Mouse (Mus musculus) heart, embryonic 12.5 days (tissue): ENCODE data around the gene Wdr92. TPM values are rescaled to one million over a fixed set of nuclear protein-coding genes. Genes with fewer than 3 reads are reported as not detected.

ENCODE experiments used
- ATAC-seq: fragments of 200-750 bp; cut with Nextera tagmentation; 2 replicates; pipeline ENCODE4 v1.8.0; 2017; ENCODE audit warnings: moderate TSS enrichment, moderate library complexity; ENCODE audit not compliant: insufficient number of reproducible peaks, low FRiP score
- H3K27ac ChIP-seq: fragments of 300-500 bp; sonication (generic); 2 replicates; pipeline ENCODE4 v1.5.1; 2016; ENCODE audit warnings: mild to moderate bottlenecking, moderate library complexity; ENCODE audit not compliant: poor library complexity, severe bottlenecking
- H3K27me3 ChIP-seq: fragments of 300-500 bp; sonication (generic); replicated peaks from 2 replicates; pipeline ENCODE4 v1.6.1; 2016; ENCODE audit warnings: mild to moderate bottlenecking, moderate library complexity
- H3K36me3 ChIP-seq: fragments of 300-500 bp; sonication (generic); 2 replicates; pipeline ENCODE4 v1.6.1; 2016; ENCODE audit warnings: mild to moderate bottlenecking, moderate library complexity
- H3K4me1 ChIP-seq: fragments of 300-500 bp; sonication (generic); replicated peaks from 2 replicates; pipeline ENCODE4 v1.6.1; 2016; ENCODE audit warnings: mild to moderate bottlenecking
- H3K4me2 ChIP-seq: fragments of 300-500 bp; sonication (generic); 2 replicates; pipeline ENCODE4 v1.6.1; 2016; ENCODE audit warnings: mild to moderate bottlenecking, moderate library complexity
- H3K4me3 ChIP-seq: fragments of 300-500 bp; sonication (generic); 2 replicates; pipeline ENCODE4 v1.5.1; 2016; ENCODE audit warnings: mild to moderate bottlenecking
- H3K9ac ChIP-seq: fragments of 300-500 bp; sonication (generic); 2 replicates; pipeline ENCODE4 v1.6.1; 2016; ENCODE audit warnings: mild to moderate bottlenecking, moderate library complexity
- H3K9me3 ChIP-seq: fragments of 300-500 bp; sonication (generic); replicated peaks from 2 replicates; pipeline ENCODE4 v1.6.1; 2016; ENCODE audit warnings: mild to moderate bottlenecking, moderate library complexity
- whole genome bisulfite sequencing: fragments of 180-500 bp; shearing (Covaris S2); methylation state at CpG from one replicate; pipeline ENCODE4 v1.1.7; 2016; 5-methylcytosine and 5-hydroxymethylcytosine counted together
- polyA plus RNA-seq: library from polyadenylated mRNA; unstranded; fragments of >200 nt; fragmentation: Nextera tagmentation; extraction: Ambion mirVana; gene quantifications from 2 replicates; pipeline ENCODE4 v1.2.1, GENCODE M21; 2016

The Wdr92 gene
- polyA plus RNA-seq, 1 experiment from 2014 or later: 21.9 TPM

DNA sequence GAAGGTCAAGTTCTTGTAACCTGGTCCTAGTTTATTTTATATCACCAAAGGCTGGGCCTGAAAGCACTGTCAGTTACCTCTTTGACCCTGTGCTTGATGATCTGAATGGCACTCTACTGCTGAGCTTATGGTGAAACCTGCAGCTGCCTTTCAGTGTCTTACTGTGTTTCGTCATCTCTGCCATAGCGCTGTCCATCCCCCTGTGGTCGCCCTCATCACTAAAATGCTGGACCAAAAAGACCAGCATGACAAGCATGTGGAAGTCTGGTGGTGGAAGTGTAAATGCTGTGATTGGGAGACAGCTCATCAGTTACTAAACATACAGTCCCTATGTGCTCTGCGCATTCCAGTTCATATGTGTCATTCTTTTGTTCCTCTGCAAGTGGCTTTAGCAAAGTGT is 9.6 kb upstream of the Wdr92 start:
- H3K36me3 ChIP-seq: peaks cover 9% of the 10 kb centered on the region; the same call in 1 of the 2 replicates
- H3K27ac ChIP-seq: no peak overlapping the region
- ATAC-seq: no peak
- no peak overlapping the region for H3K4me3 ChIP-seq
- H3K9me3 ChIP-seq: peaks cover 3% of the 10 kb centered on the region; the same call in 1 of the 2 replicates
- H3K4me1 ChIP-seq: peaks cover 24% of the 10 kb centered on the region
- no peak overlapping the region for H3K9ac ChIP-seq
- WGBS: 91% methylated on average over 4 of the region's 4 CpGs
- H3K27me3 ChIP-seq: no peaks in the 10 kb centered on the region
- H3K4me2 ChIP-seq: no peak overlapping the region

DNA sequence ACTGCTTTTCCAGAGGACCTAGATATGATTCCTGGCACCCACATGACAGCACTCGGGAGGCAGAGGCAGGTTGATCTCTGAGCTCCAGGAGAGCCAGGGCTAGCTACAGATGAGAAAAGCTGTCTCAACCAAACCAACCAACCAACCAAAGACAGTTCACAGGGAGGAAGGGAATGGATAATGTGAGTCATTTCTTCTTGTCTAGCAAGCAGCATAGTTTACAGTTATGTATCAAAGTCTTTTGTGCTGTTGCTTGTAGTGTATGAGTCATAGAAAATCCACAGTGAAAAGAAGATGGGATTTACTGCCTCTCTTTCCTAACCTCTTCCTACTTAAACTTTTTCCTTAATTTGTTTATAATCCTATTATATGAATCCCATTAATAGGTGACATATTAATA is 5.3 kb upstream of the Wdr92 start:
- no peak overlapping the region for H3K4me2 ChIP-seq
- H3K4me1 ChIP-seq: peaks cover 8% of the 10 kb centered on the region; the same call in 1 of the 2 replicates
- peaks cover 9% of the 10 kb centered on the region; the same call in 1 of the 2 replicates for H3K36me3 ChIP-seq
- no peak overlapping the region for H3K4me3 ChIP-seq
- H3K9ac ChIP-seq: no peak overlapping the region
- H3K27me3 ChIP-seq: no peaks in the 10 kb centered on the region
- H3K27ac ChIP-seq: no peak overlapping the region
- peaks cover 3% of the 10 kb centered on the region; the same call in 1 of the 2 replicates for H3K9me3 ChIP-seq
- ATAC-seq: no peak
- 92% methylated on average over 1 of the region's 1 CpGs for WGBS

DNA sequence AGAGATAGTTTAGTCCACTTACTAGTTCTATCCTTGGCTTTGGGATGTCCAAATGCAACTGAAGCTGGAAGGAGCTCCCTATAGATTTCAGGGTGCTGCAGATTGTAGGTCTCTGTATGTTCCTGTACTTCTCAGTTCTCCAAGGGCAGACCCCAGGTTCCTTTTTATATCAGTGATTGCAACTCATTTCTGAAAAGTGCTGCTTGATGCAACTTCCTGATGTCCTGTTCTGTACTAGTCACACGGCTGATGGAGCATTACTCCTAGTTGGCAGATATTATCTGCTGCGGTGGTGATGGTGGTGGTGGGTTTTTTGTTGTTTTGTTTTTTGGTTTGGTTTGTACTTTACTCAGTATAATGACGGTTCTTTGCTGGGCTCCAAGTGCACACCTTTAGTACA is 1.2 kb upstream of the Wdr92 start:
- Histone ChIP-seq H3K4me3 (no peak overlapping the region), H3K9ac (no peak overlapping the region), H3K4me2 (no peak overlapping the region), H3K27ac (no peak overlapping the region), H3K27me3 (no peaks in the 10 kb centered on the region), H3K9me3 (no peaks in the 10 kb centered on the region), H3K36me3 (peaks cover 8% of the 10 kb centered on the region), H3K4me1 (no peaks in the 10 kb centered on the region)
- WGBS: 77% methylated on average over 3 of the region's 3 CpGs
- ATAC-seq: no peak

DNA sequence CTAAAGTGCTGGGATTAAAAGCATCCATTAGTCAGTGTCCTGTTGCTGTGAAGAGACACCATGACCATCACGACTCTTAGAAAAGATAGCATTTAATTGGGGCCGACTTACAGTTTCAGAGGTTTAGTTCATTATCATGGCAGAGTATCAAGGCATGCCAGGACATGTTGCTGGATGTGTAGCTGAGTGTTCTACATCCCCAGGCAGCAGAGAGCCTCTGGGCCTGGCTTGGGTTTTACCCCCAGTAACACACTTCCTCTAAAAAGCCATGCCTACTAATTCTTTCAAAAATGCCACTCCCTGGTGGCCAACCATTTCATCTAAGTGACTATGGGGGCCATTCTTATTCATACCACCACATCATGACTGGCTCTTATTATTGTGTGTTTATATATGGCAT is 1.3 kb downstream of the Wdr92 start:
- Histone ChIP-seq H3K27ac (no peak overlapping the region), H3K9me3 (no peaks in the 10 kb centered on the region), H3K36me3 (peaks cover 8% of the 10 kb centered on the region), H3K9ac (no peak overlapping the region), H3K4me3 (no peak overlapping the region), H3K4me1 (no peaks in the 10 kb centered on the region), H3K27me3 (no peaks in the 10 kb centered on the region), H3K4me2 (no peak overlapping the region)
- WGBS: 88% methylated on average over 2 of the region's 2 CpGs
- ATAC-seq: no peak

DNA sequence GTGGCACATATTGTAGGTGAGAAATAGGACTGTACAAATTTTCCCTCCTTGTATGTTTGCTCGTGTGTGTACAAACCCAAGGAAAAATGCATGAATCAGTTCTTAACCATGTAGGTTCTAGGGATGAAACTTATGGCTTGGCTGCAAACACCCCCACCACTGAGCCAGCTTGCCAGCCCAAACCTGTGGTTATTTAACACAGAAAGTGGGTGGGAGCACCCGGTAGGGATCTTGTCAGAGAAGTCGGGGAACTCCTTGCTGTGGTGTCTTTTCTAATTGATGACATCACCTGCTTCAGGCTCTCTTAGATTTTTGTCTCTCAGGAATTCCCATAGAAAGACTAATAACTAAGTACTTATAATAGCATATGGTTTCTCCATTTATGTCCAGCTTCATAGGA is 5.7 kb downstream of the Wdr92 start:
- no peak for ATAC-seq
- 83% methylated on average over 3 of the region's 3 CpGs for WGBS
- Histone ChIP-seq H3K27ac (no peak overlapping the region), H3K36me3 (peaks cover 8% of the 10 kb centered on the region), H3K9ac (no peak overlapping the region), H3K4me3 (no peak overlapping the region), H3K4me2 (no peak overlapping the region), H3K9me3 (no peaks in the 10 kb centered on the region), H3K4me1 (0 out of 2 replicates have a peak, but pooled peaks cover 2% of the 10 kb centered on the region), H3K27me3 (no peaks in the 10 kb centered on the region)

DNA sequence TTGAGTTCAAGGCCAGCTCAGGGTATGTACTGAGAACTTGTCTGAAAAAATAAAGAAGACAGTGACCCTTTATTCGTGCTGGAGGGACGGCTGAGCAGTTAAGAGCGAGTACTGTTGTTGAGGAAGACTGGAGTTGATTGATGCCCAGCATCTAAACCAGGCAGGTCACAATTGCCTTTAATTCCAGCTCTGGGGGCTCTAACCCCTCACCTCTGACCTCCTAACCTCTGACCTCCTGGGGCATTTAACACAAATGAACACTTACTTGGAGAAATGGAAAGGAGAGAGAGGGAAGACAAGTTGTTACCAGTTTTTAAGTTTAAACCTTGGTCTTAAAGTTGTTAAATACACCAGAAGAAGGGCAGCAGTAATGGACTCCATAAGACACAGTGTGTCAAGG is 6.9 kb downstream of the Wdr92 start:
- H3K4me3 ChIP-seq: no peak overlapping the region
- H3K27me3 ChIP-seq: no peaks in the 10 kb centered on the region
- H3K9ac ChIP-seq: no peak overlapping the region
- 75% methylated on average over 3 of the region's 3 CpGs for WGBS
- no peaks in the 10 kb centered on the region for H3K9me3 ChIP-seq
- no peaks in the 10 kb centered on the region; the same call in 1 of the 2 replicates for H3K36me3 ChIP-seq
- ATAC-seq: no peak
- H3K4me1 ChIP-seq: 0 out of 2 replicates have a peak, but pooled peaks cover 2% of the 10 kb centered on the region
- no peak overlapping the region for H3K27ac ChIP-seq
- H3K4me2 ChIP-seq: no peak overlapping the region

DNA sequence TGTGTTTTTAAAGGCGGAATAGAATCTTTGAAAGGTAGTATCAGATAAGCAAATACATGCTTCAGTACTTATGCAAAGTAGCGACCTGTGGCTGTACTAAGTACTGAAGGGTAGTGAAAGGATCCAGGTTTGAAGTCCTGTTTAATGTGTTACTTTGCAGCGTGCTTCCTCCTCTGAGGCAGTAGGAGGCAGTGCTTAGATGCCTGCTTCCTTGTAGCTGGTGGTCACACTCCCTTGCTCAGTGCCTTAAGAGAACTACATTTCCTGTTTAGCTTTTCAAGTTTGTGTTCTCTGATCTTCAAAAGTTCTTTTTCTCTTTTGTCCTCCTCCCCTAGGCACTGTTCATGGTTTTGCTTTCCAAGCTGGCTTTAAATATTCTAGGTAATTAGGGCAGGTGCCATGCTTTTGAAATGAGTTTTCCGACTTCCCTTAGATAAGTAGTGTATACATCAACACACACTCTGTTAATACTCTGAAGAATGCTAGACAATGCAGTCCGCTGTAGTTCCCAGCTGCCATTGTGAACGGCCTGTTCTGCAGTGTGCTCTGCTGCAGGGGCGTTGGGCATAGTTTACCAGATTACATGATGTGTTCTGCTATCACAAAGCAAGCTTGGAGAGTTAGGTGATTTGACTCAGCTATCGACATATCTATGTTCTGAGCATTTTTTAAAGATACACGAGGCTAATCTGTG is 10.4 kb downstream of the Wdr92 start:
- 70% methylated on average over 9 of the region's 9 CpGs for WGBS
- Histone ChIP-seq H3K9me3 (no peaks in the 10 kb centered on the region), H3K4me3 (no peak overlapping the region), H3K4me1 (0 out of 2 replicates have a peak, but pooled peaks cover 2% of the 10 kb centered on the region), H3K36me3 (peaks cover 28% of the 10 kb centered on the region), H3K27me3 (no peaks in the 10 kb centered on the region), H3K27ac (no peak overlapping the region), H3K9ac (no peak overlapping the region), H3K4me2 (no peak overlapping the region)
- no peak for ATAC-seq

DNA sequence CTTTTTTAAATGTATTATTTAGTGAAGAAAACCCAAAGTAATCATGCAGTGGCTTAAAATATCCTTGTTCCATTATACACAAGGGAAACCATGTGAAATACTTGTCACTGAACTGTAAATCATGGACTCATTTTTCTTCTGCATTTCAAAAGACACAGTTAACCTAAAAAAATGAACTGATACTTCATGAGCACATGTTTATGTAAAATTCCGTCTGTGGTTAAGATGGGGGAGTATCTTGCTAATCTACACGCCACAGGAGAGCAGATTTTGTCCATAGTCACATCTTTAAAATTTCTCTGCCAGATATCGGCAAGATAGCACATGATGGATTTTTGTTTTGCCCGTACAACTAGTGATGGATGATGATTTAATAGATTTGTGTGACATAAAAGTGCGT is 17.3 kb downstream of the Wdr92 start:
- no peak overlapping the region for H3K27ac ChIP-seq
- H3K27me3 ChIP-seq: no peaks in the 10 kb centered on the region
- no peaks in the 10 kb centered on the region for H3K9me3 ChIP-seq
- H3K4me2 ChIP-seq: no peak overlapping the region
- peaks cover 61% of the 10 kb centered on the region for H3K36me3 ChIP-seq
- no peaks in the 10 kb centered on the region for H3K4me1 ChIP-seq
- H3K4me3 ChIP-seq: no peak overlapping the region
- H3K9ac ChIP-seq: no peak overlapping the region
- no peak for ATAC-seq
- 89% methylated on average over 5 of the region's 5 CpGs for WGBS

DNA sequence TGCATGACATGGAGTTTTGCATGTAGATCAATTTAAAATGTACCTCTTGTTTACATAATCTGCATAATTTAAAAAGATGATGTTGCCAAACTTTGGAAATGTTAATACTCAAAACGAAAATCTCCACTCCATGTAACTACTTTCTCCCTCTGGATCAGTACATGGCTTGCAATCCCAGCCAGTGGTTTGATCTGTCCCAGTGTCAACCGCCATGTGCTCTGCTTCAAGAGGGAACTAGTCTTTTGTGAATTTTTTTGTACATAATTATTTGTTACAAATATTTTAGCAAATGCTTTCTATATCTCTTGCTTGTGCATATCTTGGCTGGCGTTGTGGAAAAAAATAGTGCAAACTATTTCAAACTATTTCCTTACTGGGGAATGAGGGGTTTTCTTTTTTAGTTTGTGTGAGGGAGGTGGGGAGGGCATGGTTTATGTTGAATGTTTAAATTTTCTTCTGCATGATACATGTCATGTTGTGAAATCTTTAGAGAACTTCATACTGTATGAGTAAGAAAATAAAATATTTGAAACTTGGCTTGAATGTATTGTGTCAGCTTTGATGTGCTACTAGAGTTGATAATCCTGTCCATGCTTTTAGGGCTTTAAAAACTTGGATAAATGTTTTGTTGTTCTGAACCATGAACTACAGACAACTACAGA is 18.1 kb downstream of the Wdr92 start:
- 87% methylated on average over 3 of the region's 3 CpGs for WGBS
- no peak for ATAC-seq
- H3K4me3 ChIP-seq: no peak overlapping the region

DNA sequence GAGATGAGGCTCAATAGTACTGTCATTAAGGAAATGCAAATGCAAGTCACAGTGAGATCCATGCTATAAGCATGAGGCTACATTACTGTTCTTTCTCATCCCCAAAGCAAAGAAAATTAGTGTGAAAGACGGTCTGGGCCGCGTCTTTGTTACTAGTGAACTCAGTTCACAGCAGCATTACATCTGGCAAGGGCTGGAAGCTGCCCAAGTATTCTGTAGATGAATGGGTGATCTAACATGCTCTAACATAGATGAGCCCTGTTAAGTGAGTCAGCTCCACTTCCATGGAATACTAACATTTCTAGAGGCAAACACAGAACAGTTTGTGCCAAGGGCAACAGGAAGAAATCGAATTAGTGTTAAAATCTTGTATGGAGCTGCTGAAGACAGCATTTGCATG is 19.0 kb downstream of the Wdr92 start:
- WGBS: 93% methylated on average over 4 of the region's 4 CpGs

More for the DNA sequence above, 18.1 kb downstream of the Wdr92 start:
- H3K9ac ChIP-seq: no peak overlapping the region
- peaks cover 60% of the 10 kb centered on the region for H3K36me3 ChIP-seq
- H3K27me3 ChIP-seq: no peaks in the 10 kb centered on the region
- no peak overlapping the region for H3K4me2 ChIP-seq
- no peaks in the 10 kb centered on the region for H3K4me1 ChIP-seq
- H3K27ac ChIP-seq: no peak overlapping the region
- H3K9me3 ChIP-seq: no peaks in the 10 kb centered on the region

DNA sequence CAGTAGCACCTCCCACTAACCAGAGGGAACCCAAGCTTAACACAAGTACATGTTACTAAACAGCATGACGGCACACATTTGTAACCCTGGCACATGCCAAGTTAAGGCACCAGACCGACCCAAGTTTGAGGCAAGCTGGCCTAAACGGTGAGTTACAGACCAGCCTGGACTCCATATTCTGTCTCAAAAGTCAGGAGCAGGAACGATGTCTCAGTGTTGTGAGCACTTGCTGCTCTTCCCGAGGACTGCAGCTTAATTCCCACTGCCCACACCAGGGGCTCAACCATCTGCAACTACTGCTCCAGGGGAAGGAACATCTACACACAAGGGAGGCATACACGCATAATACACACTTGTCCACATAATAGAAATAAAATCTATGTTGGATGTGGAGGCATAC is 20.6 kb downstream of the Wdr92 start:
- Histone ChIP-seq H3K4me1 (no peaks in the 10 kb centered on the region), H3K9me3 (no peaks in the 10 kb centered on the region), H3K27ac (no peak overlapping the region), H3K4me2 (no peak overlapping the region), H3K4me3 (no peak overlapping the region), H3K36me3 (peaks cover 41% of the 10 kb centered on the region), H3K27me3 (no peaks in the 10 kb centered on the region), H3K9ac (no peak overlapping the region)
- ATAC-seq: no peak
- WGBS: 82% methylated on average over 6 of the region's 6 CpGs

More for the DNA sequence above, 19.0 kb downstream of the Wdr92 start:
- no peak overlapping the region for H3K9ac ChIP-seq
- no peak overlapping the region for H3K4me2 ChIP-seq
- H3K36me3 ChIP-seq: peaks cover 52% of the 10 kb centered on the region
- no peak for ATAC-seq
- H3K27ac ChIP-seq: no peak overlapping the region
- no peak overlapping the region for H3K4me3 ChIP-seq
- no peaks in the 10 kb centered on the region for H3K27me3 ChIP-seq
- no peaks in the 10 kb centered on the region for H3K4me1 ChIP-seq
- no peaks in the 10 kb centered on the region for H3K9me3 ChIP-seq
